Mouse (Mus musculus) forebrain, postnatal 0 days (tissue): ENCODE data around the gene P2rx6. TPM values are rescaled to one million over a fixed set of nuclear protein-coding genes. Genes with fewer than 3 reads are reported as not detected.

Source experiments
- ATAC-seq: fragments of 200-750 bp; cut with Nextera tagmentation; 2 replicates; pipeline ENCODE4 v1.8.0; 2017; ENCODE audit warnings: mild to moderate bottlenecking, moderate library complexity
- DNase-seq: peaks from one replicate; pipeline ENCODE4 v3.0.0-alpha.2; 2015
- H3K27ac ChIP-seq: fragments of 300-500 bp; sonication (generic); 2 replicates; pipeline ENCODE4 v1.5.1; 2014; ENCODE audit warnings: low read depth, mild to moderate bottlenecking, antibody characterized with exemption, low read length, moderate library complexity, mixed read lengths
- H3K27me3 ChIP-seq: fragments of 300-500 bp; sonication (generic); 2 replicates; pipeline ENCODE4 v1.6.1; 2014; ENCODE audit warnings: mild to moderate bottlenecking, low read length, mixed read lengths; ENCODE audit not compliant: insufficient read depth
- H3K36me3 ChIP-seq: fragments of 300-500 bp; sonication (generic); 2 replicates; pipeline ENCODE4 v1.6.1; 2014; ENCODE audit warnings: mild to moderate bottlenecking, moderate library complexity; ENCODE audit not compliant: insufficient read depth
- H3K4me1 ChIP-seq: fragments of 300-500 bp; sonication (generic); 2 replicates; pipeline ENCODE4 v1.6.1; 2014; ENCODE audit warnings: antibody characterized with exemption; ENCODE audit not compliant: insufficient read depth
- H3K4me2 ChIP-seq: fragments of 300-500 bp; sonication (generic); 2 replicates; pipeline ENCODE4 v1.6.1; 2014; ENCODE audit warnings: low read depth, mild to moderate bottlenecking, moderate library complexity
- H3K4me3 ChIP-seq: fragments of 300-500 bp; sonication (generic); 2 replicates; pipeline ENCODE4 v1.5.1; 2014; ENCODE audit warnings: low read depth, low read length, mixed read lengths
- H3K9ac ChIP-seq: fragments of 300-500 bp; sonication (generic); 2 replicates; pipeline ENCODE4 v1.6.1; 2014; ENCODE audit warnings: mild to moderate bottlenecking
- H3K9me3 ChIP-seq: fragments of 300-500 bp; sonication (generic); 2 replicates; pipeline ENCODE4 v1.6.1; 2016; ENCODE audit warnings: low read length
- CTCF ChIP-seq: sonication (generic); IDR thresholded peaks from 2 replicates; pipeline ENCODE4 v1.5.1; 2016; ENCODE audit warnings: antibody characterized with exemption, control low read depth, low read depth
- WGBS: fragments of 180-500 bp; shearing (Covaris S2); extraction: QIAGEN DNeasy Blood & Tissue Kit; methylation state at CpG from one replicate; pipeline ENCODE4 v1.1.7; 2014; 5-methylcytosine and 5-hydroxymethylcytosine counted together
- polyA plus RNA-seq: library from polyadenylated mRNA; unstranded; fragments of >200 nt; fragmentation: Nextera tagmentation; extraction: Ambion mirVana; gene quantifications from 2 replicates; pipeline ENCODE4 v1.2.1, GENCODE M21; 2015
- total RNA-seq: library from RNA; depleted of rRNA; stranded (reverse); fragments of >200 nt; gene quantifications from 2 replicates; pipeline ENCODE4 v1.2.3, GENCODE M21; 2014

P2rx6 gene
- total and polyA plus RNA-seq, 2 experiments from 2014 or later = 1.9 to 2.8 TPM

DNA sequence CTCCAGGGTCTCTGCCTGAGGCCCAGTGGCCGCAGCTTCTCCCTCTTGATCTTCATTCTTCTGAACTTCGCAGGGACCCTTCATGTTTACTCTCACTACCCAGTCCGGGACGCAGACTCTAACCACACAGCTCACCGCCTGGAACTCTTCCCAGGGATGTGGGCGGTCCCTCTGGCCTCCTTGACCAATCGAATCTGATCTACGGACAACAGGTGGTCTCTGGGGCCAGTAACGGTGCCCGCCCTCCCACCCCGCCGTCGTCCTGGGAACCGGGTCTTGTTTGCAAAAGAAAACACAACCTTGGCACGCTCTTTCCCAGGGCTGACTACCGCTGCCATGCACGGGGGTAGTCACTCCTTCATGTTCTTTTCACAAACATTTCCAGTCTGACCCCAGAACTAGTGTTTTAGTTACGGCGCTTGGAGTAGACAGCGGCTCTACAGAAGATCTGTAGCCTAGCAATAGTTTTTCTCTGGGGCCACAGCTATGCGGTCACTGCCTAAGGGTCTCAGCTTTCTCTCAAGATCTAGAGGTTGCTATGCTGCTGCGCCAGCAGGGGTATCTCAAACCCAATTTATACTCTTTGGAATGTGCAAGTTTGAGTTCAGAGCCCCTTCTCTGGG is 446 bp upstream of the P2rx6 start, which contains the start of gene Lrrc74b:
Gene Lrrc74b, minus strand, starts transcription at position 120 of the 623 bp plus-strand sequence.
- ATAC-seq (peak; percentile 78), DNase-seq (peak; percentile 53)
- Histone ChIP-seq H3K9ac (peak within 1 kb of the TSS; percentile 18; the same call in 1 of the 2 replicates), H3K27ac (peak within 1 kb of the TSS; percentile 67), H3K27me3 (peaks cover 5% of the 10 kb centered on the region; the same call in 1 of the 2 replicates), H3K4me2 (peak within 1 kb of the TSS; percentile 39), H3K36me3 (no peaks in the 10 kb centered on the region), H3K4me1 (0 out of 2 replicates have a peak, but pooled peaks cover 5% of the 10 kb centered on the region), H3K4me3 (peak within 1 kb of the TSS; percentile 19), H3K9me3 (no peaks in the 10 kb centered on the region)
- WGBS = under 1% methylated on average over 22 of the region's 22 CpGs
- TF ChIP-seq CTCF = no peak

DNA sequence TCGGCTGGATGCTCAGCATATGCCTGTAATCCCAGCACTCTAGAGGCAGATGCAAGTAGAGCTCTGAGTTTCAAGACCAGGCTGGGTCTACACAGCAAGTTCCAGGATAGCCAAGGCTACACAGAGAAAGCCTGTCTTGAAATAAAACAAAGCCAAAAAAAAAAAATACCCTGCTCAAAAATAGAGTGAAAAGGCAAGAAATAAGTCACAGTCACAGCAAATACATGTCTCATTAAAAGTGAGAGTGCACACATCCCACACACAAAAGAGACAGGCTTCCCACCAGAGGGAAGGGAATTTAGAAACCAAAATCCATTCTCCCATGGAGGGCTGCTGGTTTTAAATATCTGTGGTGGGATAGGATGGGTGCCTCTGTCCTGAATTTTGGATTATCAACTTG is 1.9 kb downstream of the P2rx6 start:
- no peak overlapping the region for H3K27ac ChIP-seq

DNA sequence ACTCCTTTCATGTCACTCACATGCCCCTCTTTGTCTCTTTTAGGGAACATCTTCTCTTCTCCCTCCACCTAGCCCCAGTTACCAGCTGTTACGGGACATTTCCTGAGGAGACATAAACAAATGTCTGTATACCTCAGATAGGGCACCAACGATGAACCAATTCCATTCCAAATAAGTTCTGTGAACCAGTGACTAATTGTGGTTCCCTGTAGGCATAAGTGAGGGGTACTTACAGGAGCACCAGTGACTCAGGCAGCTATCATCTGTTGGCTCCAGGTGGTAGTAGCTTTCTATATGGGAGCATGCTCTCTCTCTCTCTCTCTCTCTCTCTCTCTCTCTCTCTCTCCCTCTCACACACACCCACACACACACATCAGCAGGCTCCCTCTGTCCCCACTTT is 2.5 kb downstream of the P2rx6 start:
- DNase-seq = no peak
- no peaks in the 10 kb centered on the region for H3K36me3 ChIP-seq
- H3K4me3 ChIP-seq = no peak overlapping the region
- H3K27me3 ChIP-seq = peaks cover 5% of the 10 kb centered on the region; the same call in 1 of the 2 replicates
- WGBS = 81% methylated on average over 2 of the region's 2 CpGs
- TF ChIP-seq CTCF = no peak
- H3K4me1 ChIP-seq = 0 out of 2 replicates have a peak, but pooled peaks cover 5% of the 10 kb centered on the region
- H3K27ac ChIP-seq = no peak overlapping the region
- no peak overlapping the region for H3K9ac ChIP-seq
- no peaks in the 10 kb centered on the region for H3K9me3 ChIP-seq
- ATAC-seq = no peak
- no peak overlapping the region for H3K4me2 ChIP-seq

More for the DNA sequence above, 1.9 kb downstream of the P2rx6 start:
- Histone ChIP-seq H3K4me3 (no peak overlapping the region), H3K4me2 (no peak overlapping the region), H3K27me3 (peaks cover 5% of the 10 kb centered on the region; the same call in 1 of the 2 replicates), H3K9ac (no peak overlapping the region), H3K4me1 (0 out of 2 replicates have a peak, but pooled peaks cover 5% of the 10 kb centered on the region), H3K36me3 (no peaks in the 10 kb centered on the region), H3K9me3 (no peaks in the 10 kb centered on the region)
- WGBS = 11% methylated on average over 1 of the region's 1 CpGs
- DNase-seq (no peak), ATAC-seq (no peak)
- TF ChIP-seq CTCF = no peak

DNA sequence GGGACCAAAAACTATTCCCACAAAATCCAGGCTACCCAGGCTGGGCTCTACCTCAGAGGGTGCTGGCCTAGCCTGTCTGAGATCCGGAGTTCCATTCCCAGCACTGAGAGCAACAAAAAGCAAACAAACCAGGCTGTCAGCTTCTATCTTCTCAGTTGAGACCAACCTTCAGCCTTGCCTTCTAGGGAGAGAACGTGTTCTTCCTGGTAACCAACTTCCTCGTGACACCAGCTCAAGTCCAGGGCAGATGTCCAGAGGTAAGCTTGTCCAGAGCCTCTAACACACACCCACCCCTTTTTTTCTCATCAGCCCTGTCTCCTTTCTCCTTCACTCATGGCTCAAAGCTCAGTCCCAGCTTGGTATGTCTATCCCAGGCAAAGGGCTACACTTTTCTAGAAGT is 3.1 kb downstream of the P2rx6 start:
- Histone ChIP-seq H3K9me3 (no peaks in the 10 kb centered on the region), H3K27ac (no peak overlapping the region), H3K4me1 (0 out of 2 replicates have a peak, but pooled peaks cover 5% of the 10 kb centered on the region), H3K9ac (no peak overlapping the region), H3K36me3 (no peaks in the 10 kb centered on the region), H3K4me3 (no peak overlapping the region), H3K4me2 (no peak overlapping the region), H3K27me3 (peaks cover 5% of the 10 kb centered on the region; the same call in 1 of the 2 replicates)
- ATAC-seq = no peak
- DNase-seq = no peak
- TF ChIP-seq CTCF = no peak
- WGBS = 74% methylated on average over 3 of the region's 3 CpGs

DNA sequence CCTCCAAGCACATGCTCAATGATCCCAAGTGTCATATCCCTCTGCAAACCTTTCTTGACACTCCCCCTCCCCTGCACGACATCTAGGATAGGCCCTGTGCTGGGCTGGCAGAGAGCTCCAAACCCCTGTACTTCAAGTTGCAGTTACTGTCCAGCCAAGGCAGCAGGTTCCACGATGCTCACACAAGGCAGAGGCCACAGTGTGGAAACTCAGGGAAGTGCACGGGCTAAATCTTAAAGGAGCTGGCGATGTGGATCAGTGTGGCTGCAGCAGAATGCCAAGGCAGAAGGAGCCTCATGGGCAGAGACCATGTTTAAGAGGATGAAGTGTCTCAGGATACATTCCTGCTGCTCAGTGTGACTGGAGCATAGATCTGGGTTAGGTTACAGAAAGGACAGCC is 4.5 kb downstream of the P2rx6 start:
- 27% methylated on average over 4 of the region's 4 CpGs for WGBS
- H3K27ac ChIP-seq = no peak overlapping the region

DNA sequence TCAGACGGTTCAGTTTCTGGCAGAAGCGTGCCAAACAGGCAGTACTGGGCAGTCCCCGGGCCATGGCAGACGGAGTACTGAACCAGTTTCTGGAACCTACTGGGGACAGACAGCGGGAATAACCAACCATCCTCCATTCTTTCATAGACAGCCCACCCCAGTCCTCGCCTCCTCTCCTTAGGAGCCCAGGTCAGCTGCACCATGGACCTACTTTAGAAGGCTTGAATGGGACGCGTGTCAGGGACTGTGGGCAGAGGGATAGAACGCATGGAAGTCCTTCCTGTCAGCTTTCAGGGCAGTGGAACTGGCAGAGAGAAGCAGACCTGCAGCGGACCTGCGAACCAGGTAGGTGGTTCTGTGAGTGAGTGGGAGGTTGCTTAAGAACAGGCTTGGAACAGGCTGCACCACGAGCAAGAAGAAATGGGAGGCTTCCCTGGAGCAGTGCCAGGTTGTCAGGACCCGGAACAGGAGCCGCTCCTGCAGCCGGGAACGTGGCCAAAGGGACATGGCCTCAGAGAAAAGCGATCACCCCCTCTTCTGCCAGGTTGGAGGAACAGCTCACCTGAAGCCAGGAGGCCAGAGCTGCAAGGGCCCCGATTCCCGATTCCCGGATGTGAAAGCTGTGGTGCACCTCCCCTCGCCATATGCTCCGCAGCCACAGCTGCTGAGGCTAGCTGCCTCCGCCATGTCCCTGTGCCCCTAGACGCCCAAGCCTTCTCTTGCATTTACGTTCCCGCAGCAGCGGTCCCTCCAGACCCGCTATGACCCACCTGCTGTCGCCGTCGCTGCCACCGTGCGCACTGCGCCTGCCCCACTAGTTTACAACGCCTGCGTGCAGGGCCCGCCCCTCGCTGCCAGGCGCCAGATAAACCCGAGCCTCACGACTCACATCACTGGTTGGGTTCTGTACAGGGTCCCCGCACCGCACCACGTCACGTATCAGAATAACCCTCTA is 14.5 kb downstream of the P2rx6 start:
- no peak for TF ChIP-seq CTCF
- peak; percentile 97 for ATAC-seq
- H3K36me3 ChIP-seq = peaks cover 11% of the 10 kb centered on the region
- peak overlapping the region; percentile 84 for H3K4me2 ChIP-seq
- H3K4me3 ChIP-seq = peak overlapping the region; percentile 67
- peaks cover 7% of the 10 kb centered on the region for H3K4me1 ChIP-seq
- WGBS = 13% methylated on average over 45 of the region's 45 CpGs
- peak overlapping the region; percentile 80 for H3K27ac ChIP-seq
- peak overlapping the region; percentile 79 for H3K9ac ChIP-seq
- H3K27me3 ChIP-seq = no peaks in the 10 kb centered on the region
- no peaks in the 10 kb centered on the region for H3K9me3 ChIP-seq
- peak; percentile 84 for DNase-seq

More for the DNA sequence above, 4.5 kb downstream of the P2rx6 start:
- no peak overlapping the region for H3K4me3 ChIP-seq
- H3K4me2 ChIP-seq = no peak overlapping the region
- peak; percentile 30; the same call in 1 of the 2 replicates for TF ChIP-seq CTCF
- no peak for ATAC-seq
- H3K9ac ChIP-seq = no peak overlapping the region
- H3K36me3 ChIP-seq = no peaks in the 10 kb centered on the region
- H3K4me1 ChIP-seq = 0 out of 2 replicates have a peak, but pooled peaks cover 5% of the 10 kb centered on the region
- H3K9me3 ChIP-seq = no peaks in the 10 kb centered on the region
- H3K27me3 ChIP-seq = peaks cover 5% of the 10 kb centered on the region; the same call in 1 of the 2 replicates
- no peak for DNase-seq
